Mouse (Mus musculus) monocyte, adult 59 days (primary cell): ENCODE results near the gene Tnfsf13. TPM values are rescaled to one million over a fixed set of nuclear protein-coding genes. Genes with fewer than 3 reads are reported as not detected.

Source experiments
- total RNA-seq, 2 experiments: library from RNA; stranded (reverse); gene quantifications; one replicate each; pipeline ENCODE4 v1.2.4; 2023

Gene Tnfsf13
- 10 to 100 TPM; 63.1 to 66.0 TPM for total RNA-seq

DNA sequence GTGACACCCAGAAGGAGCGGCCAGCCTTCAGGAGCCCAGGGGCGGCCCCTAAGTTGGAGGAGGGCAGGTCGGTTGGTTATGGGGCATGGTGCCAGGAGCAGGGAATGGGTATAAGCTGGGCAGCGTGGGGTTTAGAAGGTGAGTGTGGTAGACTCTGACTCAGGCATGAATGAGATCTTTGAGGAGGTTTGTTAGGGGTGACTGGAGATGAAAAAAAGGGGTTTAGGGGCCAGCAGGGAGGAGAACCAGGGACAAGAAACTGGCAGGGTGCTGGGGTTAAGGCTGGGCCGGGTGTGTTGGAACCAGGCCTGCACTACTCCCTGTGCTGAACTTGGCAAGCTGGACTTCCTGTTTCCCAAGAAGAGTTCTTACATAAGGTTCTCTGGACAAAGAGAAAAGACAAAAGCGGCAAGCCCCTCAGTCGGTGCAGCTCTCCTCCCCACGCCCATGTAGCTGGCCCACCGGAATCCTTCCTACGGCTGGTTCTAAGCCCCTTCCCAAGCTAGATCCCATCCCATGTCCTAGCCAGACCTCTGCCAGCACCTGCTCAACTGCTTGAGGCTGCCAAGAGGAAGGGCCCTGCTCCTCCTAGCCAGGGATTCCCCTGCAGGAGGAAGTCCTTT, at the start of gene Tnfsf13:
TSS of gene Tnfsf13 (minus strand) at position 259 of the 623 bp plus-strand sequence.

DNA sequence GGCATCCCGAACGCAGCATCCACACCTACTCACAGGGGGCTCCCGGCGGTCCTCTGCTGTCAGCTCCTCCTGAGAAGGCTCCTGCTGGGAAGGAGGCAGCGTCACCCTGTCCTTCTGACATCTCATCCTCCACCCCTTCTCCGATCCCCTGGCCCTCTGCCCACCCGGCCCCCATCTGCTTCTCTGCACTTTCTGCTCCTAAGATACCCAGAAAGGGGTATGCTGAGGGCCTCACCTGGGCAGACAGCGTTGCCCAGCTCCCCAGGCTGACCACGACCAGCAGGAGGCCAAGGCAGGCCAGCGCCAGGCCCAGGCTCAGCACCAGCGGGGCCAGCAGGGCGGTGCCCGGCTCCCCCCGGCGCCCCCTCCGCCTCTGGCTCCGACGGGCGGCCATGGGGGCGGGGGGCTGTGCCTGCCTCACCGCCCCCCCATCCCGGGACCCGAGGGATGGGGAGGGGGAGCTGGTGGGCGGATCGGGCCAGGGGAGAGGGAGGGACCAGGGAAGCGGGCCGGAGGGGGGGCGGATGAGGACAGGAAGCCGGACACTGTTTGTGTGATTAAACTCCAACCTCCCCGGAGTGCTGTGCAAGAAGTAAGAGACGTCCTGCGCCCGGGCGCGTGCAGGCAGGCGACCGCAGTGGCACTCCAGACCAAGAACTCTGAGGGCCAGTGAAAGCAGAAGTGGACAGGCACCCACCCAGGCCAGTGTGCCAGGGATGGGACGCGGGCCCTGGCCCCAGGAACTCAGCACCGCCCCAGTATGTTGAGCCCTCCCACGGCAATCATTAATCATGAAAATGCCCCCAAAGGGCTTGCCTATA, 10.0 kb upstream of the Tnfsf13 start, which contains the start of the genes Tnfsf12 and Tnfsfm13:
TSS of gene Tnfsf12 (minus strand) at position 489 of the 821 bp plus-strand sequence.
TSS of gene Tnfsfm13 (minus strand) at position 738 of the 821 bp plus-strand sequence.

DNA sequence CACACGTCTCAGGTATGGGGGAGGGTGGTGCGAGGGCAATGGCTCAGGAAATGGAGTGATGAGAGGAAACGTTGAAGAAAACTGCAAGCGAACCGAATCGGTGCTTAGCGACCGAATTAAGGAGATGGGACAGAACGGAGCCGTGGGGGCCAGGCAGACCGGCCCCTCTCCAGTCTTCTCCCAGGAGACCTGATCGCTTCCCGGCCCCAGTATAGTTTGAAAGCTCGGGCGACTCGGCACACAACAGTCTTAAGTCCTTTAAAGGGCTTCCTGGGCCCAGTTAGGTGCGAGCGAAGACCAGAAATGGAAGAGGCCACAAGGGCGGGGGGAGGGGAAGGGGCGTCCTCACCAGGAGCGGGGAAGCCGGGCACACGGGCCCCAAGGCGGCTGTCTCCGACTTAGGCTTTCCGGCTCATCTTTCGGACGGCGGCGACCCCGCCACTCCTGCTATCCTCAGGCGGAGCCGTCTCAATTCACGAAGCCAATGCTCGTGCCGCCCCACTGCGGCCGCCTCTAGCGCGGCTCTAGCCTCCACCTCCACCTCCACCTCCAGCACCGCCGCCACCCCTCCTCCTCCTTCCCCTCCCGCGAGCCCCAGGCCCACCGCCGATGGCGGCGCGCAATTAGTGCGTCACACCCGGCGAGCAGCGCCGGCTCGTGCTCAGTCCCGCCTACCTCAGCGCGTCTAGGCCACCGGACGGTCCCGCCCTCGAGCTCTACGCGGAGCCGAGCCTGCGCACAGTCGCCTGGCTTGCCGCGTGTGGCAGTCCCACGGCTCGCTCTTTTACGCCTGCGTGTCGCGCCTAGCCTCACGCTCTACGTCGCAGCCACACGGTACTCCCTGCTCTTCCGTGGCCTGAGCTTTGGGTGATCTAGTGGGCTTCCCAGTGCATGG, 4.0 kb downstream of the Tnfsf13 start, which contains the start of gene Senp3:
TSS of gene Senp3 (minus strand) at position 771 of the 895 bp plus-strand sequence.

DNA sequence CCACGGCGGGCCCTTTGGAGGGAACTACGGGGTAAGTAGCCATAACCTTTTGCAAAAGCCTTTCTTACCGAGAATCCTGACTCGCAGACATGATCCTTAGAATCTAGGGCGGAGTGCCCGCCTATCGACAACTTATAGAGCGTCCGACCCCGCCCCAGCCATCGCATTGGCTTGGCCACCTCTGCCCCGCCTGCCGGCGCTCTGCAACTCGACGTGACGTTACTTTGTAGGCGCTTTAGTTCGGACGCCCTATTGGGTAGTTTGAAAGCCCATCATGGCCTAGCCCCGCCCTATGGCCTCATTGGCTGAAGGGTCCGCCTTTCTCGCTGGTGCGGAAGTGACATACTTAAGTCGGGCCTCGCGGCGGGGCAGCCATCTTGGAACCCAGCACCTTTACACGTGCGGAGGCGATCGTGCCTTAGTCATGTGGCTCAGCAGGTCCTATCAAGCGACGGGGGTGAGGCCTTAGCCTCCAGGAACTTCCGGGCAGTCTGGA, 13.3 kb downstream of the Tnfsf13 start, which contains the start of gene Eif4a1:
TSS of gene Eif4a1 (minus strand) at position 213 of the 496 bp plus-strand sequence.

DNA sequence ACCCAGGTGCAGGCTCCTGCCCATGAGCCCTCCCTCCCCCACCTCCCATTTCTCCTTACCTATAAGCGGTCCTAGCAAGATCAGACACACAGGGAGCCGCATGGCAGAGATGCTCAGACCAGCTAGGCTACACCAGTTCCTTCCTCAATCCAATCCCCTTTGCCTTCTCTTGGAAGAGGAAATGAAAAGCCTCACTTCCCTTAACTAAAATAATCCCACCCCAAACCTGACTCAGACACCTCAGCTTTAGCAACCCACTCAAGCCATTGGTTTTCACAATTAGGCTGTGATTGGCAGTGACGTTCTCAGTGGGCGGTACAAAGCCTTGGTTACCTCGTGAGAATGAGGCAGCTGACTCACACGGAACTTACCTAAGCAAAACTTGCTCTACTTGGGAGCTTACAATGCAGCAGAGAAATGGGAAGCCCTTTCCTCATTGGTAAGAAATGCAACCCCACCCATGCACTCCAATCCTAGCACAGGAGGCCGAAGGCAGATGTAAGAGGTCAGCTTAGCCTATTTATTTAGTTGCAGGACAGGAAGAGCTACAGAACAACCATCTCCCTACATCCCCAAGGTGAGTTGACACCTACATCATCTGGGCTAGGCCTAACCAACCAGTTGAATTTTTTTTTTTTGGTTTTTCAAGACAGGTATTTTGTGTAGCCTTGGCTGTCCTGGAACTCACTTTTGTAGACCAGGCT, 19.5 kb downstream of the Tnfsf13 start, which contains the start of gene Cd68:
TSS of gene Cd68 (minus strand) at position 193 of the 704 bp plus-strand sequence.

DNA sequence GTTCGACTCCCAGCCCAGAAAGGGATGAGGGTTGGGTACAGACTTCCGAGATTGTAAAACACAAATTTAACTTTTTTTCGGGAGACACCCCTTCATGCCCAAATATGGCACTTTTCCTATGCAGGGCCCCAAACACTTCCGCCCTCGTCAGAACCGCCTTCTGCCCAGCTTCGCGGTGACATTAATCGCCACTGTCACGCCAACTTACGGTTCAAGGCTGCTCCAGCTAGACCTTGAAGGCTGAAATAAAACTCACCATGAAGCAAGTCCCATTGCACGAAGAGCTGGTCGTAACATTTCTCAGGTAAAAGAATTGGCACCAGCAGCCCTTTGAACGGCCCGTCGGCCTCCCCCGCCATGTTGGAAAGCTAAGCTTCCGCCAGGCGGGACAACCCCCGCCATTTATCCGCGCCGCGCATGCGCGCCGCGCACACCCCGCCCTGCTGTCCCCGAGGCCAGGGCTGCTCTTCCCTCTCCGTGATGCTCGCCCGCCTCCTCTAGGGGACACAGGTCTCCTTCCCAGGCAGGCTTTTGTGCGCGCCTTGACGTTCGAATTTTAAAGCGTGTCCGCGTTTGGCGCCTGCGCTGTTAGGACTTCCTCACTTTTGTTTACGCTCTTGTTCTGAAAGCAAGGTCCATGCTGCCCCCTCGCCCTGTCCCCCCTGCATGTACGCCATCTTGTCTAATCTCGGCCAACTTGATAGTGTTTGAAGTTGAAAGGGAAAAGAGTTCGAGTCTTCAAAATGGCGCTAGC, 23.2 kb downstream of the Tnfsf13 start, which contains the start of gene Mpdu1:
TSS of gene Mpdu1 (minus strand) at position 430 of the 754 bp plus-strand sequence.

DNA sequence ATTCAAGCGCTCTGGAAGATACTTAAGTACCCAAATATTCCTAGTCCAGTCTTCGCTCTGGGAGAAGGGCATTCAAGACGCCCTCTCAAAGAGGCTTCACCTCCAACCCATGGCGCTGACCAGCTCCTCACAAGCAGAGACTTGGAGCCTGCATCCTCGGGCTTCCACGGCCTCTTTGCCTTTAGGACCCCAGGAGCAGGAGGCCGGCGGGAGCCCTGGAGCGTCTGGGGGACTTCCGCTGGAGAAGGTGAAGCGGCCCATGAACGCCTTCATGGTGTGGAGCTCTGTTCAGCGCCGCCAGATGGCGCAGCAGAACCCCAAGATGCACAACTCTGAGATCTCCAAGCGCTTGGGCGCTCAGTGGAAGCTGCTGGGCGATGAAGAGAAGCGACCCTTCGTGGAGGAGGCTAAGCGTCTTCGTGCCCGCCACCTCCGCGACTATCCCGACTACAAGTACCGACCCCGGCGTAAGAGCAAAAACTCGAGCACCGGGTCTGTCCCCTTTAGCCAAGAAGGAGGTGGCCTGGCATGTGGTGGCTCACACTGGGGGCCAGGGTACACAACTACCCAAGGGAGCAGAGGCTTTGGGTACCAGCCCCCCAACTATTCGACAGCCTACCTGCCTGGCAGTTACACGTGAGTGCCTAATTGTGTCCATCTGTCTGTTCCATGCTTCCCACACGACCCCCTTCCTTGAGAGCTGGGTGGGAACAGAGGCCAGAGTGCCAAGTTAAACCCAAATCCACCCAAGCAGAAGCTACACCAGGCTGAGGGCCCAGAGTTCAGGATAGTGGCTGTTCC, 30.1 kb downstream of the Tnfsf13 start, which contains the start of gene Sox15:
TSS of gene Sox15 (plus strand) at position 51 of the 801 bp plus-strand sequence.

Other genes starting within 250 kb of the Tnfsf13 start
- 10 to 100 TPM; 35.0 to 38.9 TPM for gene Dnah2, start 136.7 kb downstream of the Tnfsf13 start, total RNA-seq
- gene Efnb3, start 125.6 kb downstream of the Tnfsf13 start, total RNA-seq, result under 1 TPM; 0.63 to 0.70 TPM
- 1 to 10 TPM; 6.8 to 8.1 TPM for gene Wrap53, start 105.5 kb downstream of the Tnfsf13 start, total RNA-seq
- 10 to 100 TPM; 79.2 to 81.1 TPM for gene Trp53, start 105.4 kb downstream of the Tnfsf13 start, total RNA-seq
- gene Atp1b2, start 79.8 kb downstream of the Tnfsf13 start, total RNA-seq, result under 1 TPM in 1 of 2 experiments, not detected in 1; 0.24 TPM
- gene Shbg, start 67.9 kb downstream of the Tnfsf13 start, total RNA-seq, result not detected
- gene Sat2, start 63.8 kb downstream of the Tnfsf13 start, total RNA-seq, result 1 to 10 TPM in 1 of 2 experiments, not detected in 1; 1.8 TPM
- gene Fxr2, start 52.8 kb downstream of the Tnfsf13 start, total RNA-seq, result 10 to 100 TPM; 68.3 to 68.4 TPM
- under 1 TPM in 1 of 2 experiments, not detected in 1; 0.64 TPM for gene Sox15, start 30.5 kb downstream of the Tnfsf13 start, total RNA-seq
- gene Mpdu1, start 23.1 kb downstream of the Tnfsf13 start, total RNA-seq, result 10 to 100 TPM; 73.1 to 74.9 TPM
- gene Cd68, start 19.6 kb downstream of the Tnfsf13 start, total RNA-seq, result 100 to 1,000 TPM; 685 to 696 TPM
- 100 to 1,000 TPM; 892 to 975 TPM for gene Eif4a1, start 13.4 kb downstream of the Tnfsf13 start, total RNA-seq
- gene Senp3, start 3.7 kb downstream of the Tnfsf13 start, total RNA-seq, result 100 to 1,000 TPM; 109 to 116 TPM
- gene Tnfsf12, start 10.1 kb upstream of the Tnfsf13 start, total RNA-seq, result 10 to 100 TPM; 66.6 to 77.0 TPM
- gene Tnfsfm13, start 10.3 kb upstream of the Tnfsf13 start, total RNA-seq, result 10 to 100 TPM; 23.6 to 27.1 TPM
- 100 to 1,000 TPM; 114 to 142 TPM for gene Polr2a, start 72.9 kb upstream of the Tnfsf13 start, total RNA-seq
- gene Slc35g3, start 76.2 kb upstream of the Tnfsf13 start, total RNA-seq, result not detected
- gene Zbtb4, start 80.1 kb upstream of the Tnfsf13 start, total RNA-seq, result 10 to 100 TPM; 16.0 to 20.0 TPM
- gene Chrnb1, start 110.2 kb upstream of the Tnfsf13 start, total RNA-seq, result under 1 TPM; 0.45 to 0.49 TPM
- 1 to 10 TPM in 1 of 2 experiments, under 1 TPM in 1; 0.76 to 1.3 TPM for gene Fgf11, start 116.1 kb upstream of the Tnfsf13 start, total RNA-seq
- not detected for gene Tmem102, start 119.8 kb upstream of the Tnfsf13 start, total RNA-seq
- not detected for gene Gm39566, start 129.5 kb upstream of the Tnfsf13 start, total RNA-seq
- gene Spem2, start 132.7 kb upstream of the Tnfsf13 start, total RNA-seq, result not detected
- gene Spem1, start 136.4 kb upstream of the Tnfsf13 start, total RNA-seq, result not detected
- gene Nlgn2, start 152.0 kb upstream of the Tnfsf13 start, total RNA-seq, result 1 to 10 TPM; 1.9 to 2.6 TPM
- 100 to 1,000 TPM; 100 to 117 TPM for gene Tmem256, start 152.7 kb upstream of the Tnfsf13 start, total RNA-seq
- gene Plscr3, start 160.6 kb upstream of the Tnfsf13 start, total RNA-seq, result 10 to 100 TPM; 39.8 to 43.6 TPM
- gene Tnk1, start 172.9 kb upstream of the Tnfsf13 start, total RNA-seq, result not detected
- not detected for gene Tmem95, start 192.2 kb upstream of the Tnfsf13 start, total RNA-seq
- gene Kctd11, start 195.6 kb upstream of the Tnfsf13 start, total RNA-seq, result 1 to 10 TPM; 6.0 TPM
- 10 to 100 TPM; 10.4 to 12.2 TPM for gene Acap1, start 209.8 kb upstream of the Tnfsf13 start, total RNA-seq
- under 1 TPM; 0.31 to 0.49 TPM for gene 2810408A11Rik, start 215.2 kb upstream of the Tnfsf13 start, total RNA-seq
- gene Neurl4, start 215.3 kb upstream of the Tnfsf13 start, total RNA-seq, result 10 to 100 TPM; 30.0 to 30.4 TPM
- 100 to 1,000 TPM; 110 to 112 TPM for gene Gps2, start 228.1 kb upstream of the Tnfsf13 start, total RNA-seq
- gene Eif5a, start 236.2 kb upstream of the Tnfsf13 start, total RNA-seq, result 100 to 1,000 TPM; 407 to 410 TPM